8 mouse cellular contexts compared by ENCODE assay signal in genomic region chr3:94811628-94812027, GRCm38 (mm10). TPM values are rescaled to one million over a fixed set of nuclear protein-coding genes. Genes with fewer than 3 reads are reported as not detected.
DNase-seq lines count a peak whose midpoint lies in the region; ATAC-seq and TF ChIP-seq lines count a peak whose summit lies in the region.

No protein-coding gene starts in this region.

- H3K79me2 ChIP-seq in C2C12 (ENCODE audit: control insufficient read depth, insufficient read depth): no peaks in the 10 kb centered on the region

- ATAC-seq in forebrain, postnatal 0 days: peak; percentile 59
- ATAC-seq in forebrain, embryonic 11.5 days (replicated peaks; ENCODE audit: low FRiP score): no peak

- intact Hi-C loops in gastrocnemius, postnatal 36 days (cut with DNase I): loop anchor here (5.0 kb wide), 1 partner anchor 36 kb away; no protein-coding TSS in a partner anchor

- 23% methylated on average over 4 of the region's 4 CpGs for WGBS in forebrain, postnatal 0 days
- 28% methylated on average over 4 of the region's 4 CpGs for WGBS in forebrain, embryonic 11.5 days

- H3K27ac ChIP-seq in forebrain, postnatal 0 days (ENCODE audit: low read depth, low read length): no peak overlapping the region
- no peak overlapping the region for H3K27ac ChIP-seq in forebrain, embryonic 11.5 days (ENCODE audit: low read depth, low read length)

- H3K27me3 ChIP-seq in forebrain, postnatal 0 days (ENCODE audit: insufficient read depth, low read length): no peaks in the 10 kb centered on the region
- H3K27me3 ChIP-seq in forebrain, embryonic 11.5 days (ENCODE audit: control insufficient read depth, insufficient read depth, low read length): no peaks in the 10 kb centered on the region
- H3K27me3 ChIP-seq in C2C12 (ENCODE audit: control insufficient read depth, insufficient read depth, insufficient read length): no peaks in the 10 kb centered on the region

- H3ac ChIP-seq in C2C12 (ENCODE audit: control insufficient read depth, insufficient read length, low read depth): no peak overlapping the region

- H3K4me2 ChIP-seq in forebrain, postnatal 0 days (ENCODE audit: low read depth): no peak overlapping the region
- no peak overlapping the region for H3K4me2 ChIP-seq in forebrain, embryonic 11.5 days (ENCODE audit: low read depth, low read length, severe bottlenecking)

- H3K79me3 ChIP-seq in C2C12 (ENCODE audit: low read depth): no peaks in the 10 kb centered on the region

- H3K4me3 ChIP-seq in forebrain, postnatal 0 days (ENCODE audit: low read depth, low read length): no peak overlapping the region
- H3K4me3 ChIP-seq in forebrain, embryonic 11.5 days (ENCODE audit: low read depth, low read length): no peak overlapping the region
- no peak overlapping the region for H3K4me3 ChIP-seq in C2C12 (ENCODE audit: insufficient read depth, poor library complexity, severe bottlenecking)

- TF ChIP-seq CTCF in forebrain, postnatal 0 days (IDR thresholded peaks at IDR 0.05; ENCODE audit: low read depth): peak; percentile 60
- peak; percentile 3 for TF ChIP-seq CTCF in C2C12 (IDR thresholded peaks at IDR 0.05; ENCODE audit: control insufficient read depth, insufficient read depth, insufficient read length)

- H3K36me3 ChIP-seq in forebrain, postnatal 0 days (ENCODE audit: insufficient read depth): no peaks in the 10 kb centered on the region
- H3K36me3 ChIP-seq in forebrain, embryonic 11.5 days (ENCODE audit: control insufficient read depth, insufficient read depth, low read length): no peaks in the 10 kb centered on the region
- no peaks in the 10 kb centered on the region for H3K36me3 ChIP-seq in C2C12 (ENCODE audit: control insufficient read depth, insufficient read depth)

- no peak overlapping the region for H3K9ac ChIP-seq in forebrain, postnatal 0 days
- no peak overlapping the region for H3K9ac ChIP-seq in forebrain, embryonic 11.5 days (ENCODE audit: low read length)

- H3K4me1 ChIP-seq in forebrain, postnatal 0 days (ENCODE audit: insufficient read depth): no peaks in the 10 kb centered on the region
- H3K4me1 ChIP-seq in forebrain, embryonic 11.5 days (replicated peaks; ENCODE audit: control insufficient read depth, insufficient read depth, low read length): no peaks in the 10 kb centered on the region

- H3K9me3 ChIP-seq in forebrain, postnatal 0 days (ENCODE audit: low read length): no peaks in the 10 kb centered on the region
- no peaks in the 10 kb centered on the region for H3K9me3 ChIP-seq in forebrain, embryonic 11.5 days (ENCODE audit: control insufficient read depth, low read length)

- DNase-seq in forebrain, postnatal 0 days: peak; percentile 39
- DNase-seq in forebrain, embryonic 11.5 days (ENCODE audit: low spot score): no peak
- peak; percentile 50 for DNase-seq in embryo, embryonic 11 days
- DNase-seq in kidney, adult 9 months: peak; percentile 67
- DNase-seq in naive thymus-derived CD4-positive, alpha-beta T cell, adult 2 months (ENCODE audit: low read depth): peak; percentile 37
- DNase-seq in left cerebral cortex, adult 11 months (ENCODE audit: low spot score): no peak
- no peak for DNase-seq in gastrocnemius, postnatal 36 days

TF ChIP-seq in C2C12, 6 proteins besides CTCF, POLR2A, EP300 and RAD21:
- TF ChIP-seq USF1 (IDR thresholded peaks at IDR 0.05; ENCODE audit: low read depth): no peak
- TF ChIP-seq CEBPB (IDR thresholded peaks at IDR 0.05; ENCODE audit: low read depth): no peak
- TF ChIP-seq FOSL1 (IDR thresholded peaks at IDR 0.05; ENCODE audit: insufficient read depth, low read length, poor library complexity, severe bottlenecking): no peak
- TF ChIP-seq MYOD1 (IDR thresholded peaks at IDR 0.05; ENCODE audit: control insufficient read depth, insufficient read length, low read depth): no peak
- no peak for TF ChIP-seq MYOG (IDR thresholded peaks at IDR 0.05; ENCODE audit: control insufficient read depth, extremely low read depth, insufficient read length)
- TF ChIP-seq MAX (IDR thresholded peaks at IDR 0.05): no peak

RNA-seq across cellular contexts. Expression of gene Cgn, which starts 25.3 kb away (rescaled TPM):
- 6.0 and 7.2 TPM in 2 replicates for total RNA-seq in forebrain, postnatal 0 days (2014; rRNA removed)
- polyA plus RNA-seq in forebrain, postnatal 0 days (2015; fragmentation: Nextera tagmentation; extraction: Ambion mirVana): 3.3 and 6.0 TPM in 2 replicates
- polyA plus RNA-seq in forebrain, embryonic 11.5 days (2014; fragmentation: Nextera tagmentation; extraction: Ambion mirVana): 5.6 and 5.7 TPM in 2 replicates
- polyA plus RNA-seq in C2C12 (2012; fragmentation: generic; extraction: Trizol): 0.05 TPM
- total RNA-seq in gastrocnemius, postnatal 36 days (2021): under 1 TPM; 0.12 to 0.13 TPM

RNA-seq across cellular contexts. Expression of gene Pogz, which starts 25.7 kb away (rescaled TPM):
- total RNA-seq in forebrain, postnatal 0 days (2014; rRNA removed): 36.2 and 48.2 TPM in 2 replicates
- polyA plus RNA-seq in forebrain, postnatal 0 days (2015; fragmentation: Nextera tagmentation; extraction: Ambion mirVana): 11.2 and 14.0 TPM in 2 replicates
- 26.1 and 30.2 TPM in 2 replicates for polyA plus RNA-seq in forebrain, embryonic 11.5 days (2014; fragmentation: Nextera tagmentation; extraction: Ambion mirVana)
- polyA plus RNA-seq in C2C12 (2012; fragmentation: generic; extraction: Trizol): 8.7 TPM
- 10 to 100 TPM; 12.3 to 14.5 TPM for total RNA-seq in gastrocnemius, postnatal 36 days (2021)

Comparison
In these comparisons a context has a peak if more than half of its experiments do, and no peak if none do; other contexts are left out.
1. DNase-seq: peak in forebrain, postnatal 0 days (single experiment), embryo, embryonic 11 days (single experiment), kidney, adult 9 months (single experiment) and naive thymus-derived CD4-positive, alpha-beta T cell, adult 2 months (single experiment); none in forebrain, embryonic 11.5 days (single experiment), left cerebral cortex, adult 11 months (single experiment) and gastrocnemius, postnatal 36 days (0 of 2).